Mouse (Mus musculus) mouse embryonic stem cell (cell line): ENCODE measurements around the gene Cadm1.

Experiments
- in situ Hi-C, 2 experiments: fragments of 300-500 bp; cut with MboI; formaldehyde crosslinking; loops; 1 replicate in 1 of 2; 3 replicates in 1 of 2; pipeline ENCODE4 v1.14.3; 2019 to 2020; ENCODE audit warnings: low sequenced_read_pairs in 2 of 2, low pct_unique_long_range_greater_than_20kb in 1 of 2, mixed read lengths in 1 of 2; ENCODE audit not compliant: unreplicated experiment in 1 of 2

Gene Cadm1

DNA sequence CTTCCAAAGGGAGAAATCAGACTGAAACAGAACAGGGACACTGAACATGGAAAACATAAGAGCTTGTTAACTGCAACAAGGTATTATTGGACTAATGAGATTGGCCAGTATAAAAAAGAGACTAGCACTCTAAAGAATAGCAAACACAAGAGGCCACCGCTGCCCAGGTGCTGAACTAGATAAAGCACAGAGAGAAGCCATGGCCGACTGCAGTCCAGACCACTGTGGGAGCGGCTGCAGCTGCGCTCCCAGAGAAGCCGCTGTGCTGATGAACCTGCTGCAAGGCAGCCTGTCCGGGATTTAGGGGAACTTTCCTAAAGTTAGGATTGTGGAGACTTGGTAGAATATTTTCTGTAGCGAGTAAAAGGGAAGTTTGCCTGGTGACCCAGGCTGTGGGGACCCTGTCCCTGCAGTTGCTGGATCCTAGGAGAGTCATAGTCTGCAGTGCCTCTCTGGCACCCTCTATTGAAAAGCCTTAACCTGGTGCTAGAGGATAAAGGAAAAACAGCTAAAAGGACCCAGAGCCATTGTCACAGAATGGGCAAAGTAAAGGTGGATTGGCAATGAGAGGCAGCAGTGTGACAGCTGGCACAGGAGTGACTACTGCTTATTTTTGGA is 57.7 kb downstream of the Cadm1 start:
- in situ Hi-C loops = no loop called here

DNA sequence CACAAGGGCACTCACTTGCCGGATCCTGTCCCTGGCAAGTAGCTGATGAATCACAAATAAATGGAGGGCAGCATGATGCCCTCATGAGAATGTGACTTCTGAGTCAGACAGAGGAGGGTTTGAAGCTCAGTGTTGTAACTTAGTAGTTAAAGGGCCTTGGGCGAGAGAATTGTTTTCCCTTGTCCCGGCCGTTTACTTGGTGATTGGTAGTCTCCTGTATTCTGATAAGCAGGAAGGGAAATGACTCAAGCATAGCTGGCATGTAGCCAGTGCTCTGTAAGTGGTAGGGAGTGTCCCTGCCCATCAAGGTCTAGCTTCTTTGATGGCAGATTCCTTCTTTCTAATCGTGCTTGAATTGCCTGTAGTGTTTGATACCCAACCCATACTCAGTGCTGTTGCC is 59.9 kb downstream of the Cadm1 start:
- in situ Hi-C loops = no loop called here

DNA sequence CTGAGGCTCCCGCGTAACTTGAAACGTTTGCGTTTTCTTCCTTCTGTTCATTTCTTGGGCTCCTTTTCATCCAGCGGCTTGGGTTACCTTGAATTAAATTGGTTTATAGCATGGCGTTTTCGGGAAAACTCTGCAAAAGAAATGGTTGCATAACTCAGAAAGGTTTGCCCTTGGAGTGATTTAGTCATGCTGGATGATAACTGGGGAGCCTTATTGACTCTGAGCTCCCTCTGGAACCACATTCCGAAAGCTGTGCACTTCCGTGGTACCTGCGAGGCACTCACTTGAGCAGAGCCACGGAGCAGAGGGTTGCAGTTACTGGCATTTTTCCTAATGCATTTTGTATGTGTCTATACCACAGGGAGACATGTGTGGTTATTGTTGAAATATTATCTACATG is 71.6 kb downstream of the Cadm1 start:
- in situ Hi-C loops = no loop called here

DNA sequence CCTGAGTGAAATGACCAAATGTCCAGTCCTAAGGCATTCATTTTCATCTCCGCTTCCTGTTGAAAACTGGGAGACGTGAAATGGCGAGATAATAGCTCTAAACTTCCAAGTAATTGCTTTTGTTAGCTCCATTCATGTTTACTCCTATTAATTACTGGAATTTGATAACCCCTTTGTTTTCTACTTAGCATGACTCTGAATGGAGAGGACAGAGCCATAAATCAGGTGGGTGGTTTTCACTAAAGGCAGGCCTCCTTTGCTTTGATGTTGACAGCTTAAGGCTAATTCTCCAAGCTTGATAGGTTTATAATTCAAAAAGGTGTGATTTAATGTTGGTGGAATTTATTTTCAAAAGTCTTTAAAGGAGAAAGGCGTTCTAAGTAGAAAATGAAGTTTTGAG is 74.0 kb downstream of the Cadm1 start:
- in situ Hi-C loops = no loop called here

DNA sequence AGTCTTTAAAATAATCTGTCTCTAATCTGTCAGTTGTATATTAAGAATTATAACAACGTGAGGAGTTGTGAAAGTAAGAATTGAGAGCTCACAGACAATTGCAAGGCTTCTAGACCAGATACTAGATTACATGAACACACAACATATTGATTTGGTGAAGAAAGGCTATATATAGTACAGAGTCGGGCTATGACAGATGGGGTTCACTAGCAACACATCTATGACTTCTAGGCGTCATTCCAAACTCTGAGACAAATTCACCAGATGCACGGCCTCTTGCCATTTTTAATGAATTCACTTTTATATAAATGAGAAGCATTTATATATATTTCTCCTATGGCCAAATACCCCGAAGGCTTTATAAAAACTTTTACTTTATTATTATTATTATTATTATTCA is 75.7 kb downstream of the Cadm1 start:
- in situ Hi-C loops = no loop called here

DNA sequence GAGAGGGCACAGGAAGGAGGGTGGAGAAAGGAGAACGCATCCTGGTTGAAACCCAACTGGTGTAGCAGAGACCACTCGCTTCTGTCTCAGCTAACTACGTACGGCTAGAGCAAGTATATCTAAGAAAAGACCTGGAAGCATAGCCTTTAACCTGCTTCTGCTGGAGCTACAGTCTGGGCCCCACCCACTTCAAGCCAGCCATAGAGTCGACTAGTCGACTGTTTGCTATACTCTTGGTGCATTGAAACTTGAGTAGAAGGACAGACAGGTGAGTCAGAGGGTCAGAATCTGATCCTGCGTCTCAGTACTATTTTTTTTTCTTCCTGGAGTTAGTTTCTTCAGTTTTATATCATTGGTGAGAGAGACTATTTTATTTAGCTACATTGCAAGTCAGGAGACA is 78.5 kb downstream of the Cadm1 start:
- in situ Hi-C loops = no loop called here

DNA sequence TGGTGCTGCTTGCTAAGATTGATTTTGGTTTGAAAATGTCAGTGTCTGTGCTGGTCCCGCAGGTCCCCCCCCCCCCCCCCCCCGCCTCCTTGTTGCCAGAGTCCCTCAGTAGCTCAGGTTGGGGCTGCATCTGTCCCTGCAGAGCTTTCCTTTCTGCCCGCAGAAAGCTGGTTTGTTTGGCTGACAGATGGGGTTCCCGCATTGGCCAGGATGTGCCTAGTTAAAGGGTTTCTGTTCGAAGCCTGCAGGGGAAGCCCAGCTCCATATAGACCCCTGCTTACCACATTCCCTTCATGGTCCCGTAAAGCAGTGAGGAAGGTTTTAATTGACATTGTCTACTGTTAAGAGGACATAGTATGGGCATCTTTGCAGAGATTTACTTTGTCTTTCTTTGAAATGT is 78.9 kb downstream of the Cadm1 start:
- in situ Hi-C loops = no loop called here

DNA sequence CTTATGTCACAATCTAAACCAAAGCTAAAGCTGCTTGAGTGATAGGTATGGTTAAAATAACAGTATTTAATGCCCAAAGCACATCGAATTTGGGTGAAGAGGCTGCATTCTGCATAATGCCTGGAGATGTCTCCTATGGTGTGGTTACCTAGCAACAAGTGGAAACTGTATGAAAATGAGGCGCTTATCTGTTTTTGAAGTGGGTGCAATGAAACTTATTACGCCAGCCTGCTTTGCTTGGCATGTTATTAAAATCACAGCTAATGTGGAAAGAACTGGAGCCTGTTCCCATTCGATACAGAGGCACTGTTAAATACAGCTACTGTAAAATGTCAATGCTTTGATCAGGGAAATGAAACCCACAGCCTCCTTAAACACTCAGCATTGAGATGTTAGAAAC is 79.5 kb downstream of the Cadm1 start:
- in situ Hi-C loops = no loop called here

DNA sequence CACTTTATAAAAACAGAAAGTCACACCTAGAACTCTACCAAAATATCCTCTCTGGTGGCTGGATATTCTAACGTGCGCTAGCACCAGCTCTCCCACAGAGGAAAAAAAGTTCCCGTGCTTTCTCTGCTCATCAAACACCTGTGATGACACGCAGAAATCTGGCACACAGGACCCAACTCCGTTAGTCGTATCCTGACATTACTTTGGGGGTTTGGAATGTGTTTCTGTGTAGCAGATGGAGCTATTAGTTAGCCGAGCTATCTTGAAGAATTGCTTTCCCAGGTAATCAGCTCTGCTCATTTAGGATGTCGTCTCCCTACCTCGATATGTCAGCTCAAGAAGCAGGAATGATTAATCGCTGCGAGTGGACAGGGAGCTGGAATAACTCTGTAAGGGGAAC is 80.3 kb downstream of the Cadm1 start:
- in situ Hi-C loops = no loop called here

DNA sequence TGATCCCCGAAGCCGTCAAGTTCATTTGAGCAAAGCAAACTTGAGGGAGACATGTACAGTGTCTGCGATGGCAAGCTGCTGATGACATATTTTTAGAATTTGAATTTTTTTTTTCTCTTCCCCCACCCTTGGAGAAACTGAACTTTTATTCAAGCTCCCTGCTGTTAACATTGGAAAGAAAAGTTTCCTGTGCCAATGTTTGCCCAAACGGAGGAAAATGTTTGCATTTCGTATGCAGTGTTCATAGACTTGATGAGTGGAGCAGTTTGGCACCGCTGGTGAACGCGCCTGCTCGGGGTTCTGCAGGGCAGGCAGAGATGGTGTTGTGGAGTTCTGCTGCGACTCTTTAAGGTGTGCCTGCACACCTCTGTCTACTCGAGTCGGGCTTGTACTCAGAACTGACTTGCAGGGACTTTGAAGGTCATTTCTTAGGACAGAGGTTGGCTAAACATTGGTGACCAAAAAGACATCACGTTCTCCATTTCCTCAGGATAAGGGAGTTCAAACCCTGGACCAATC is 83.0 kb downstream of the Cadm1 start:
- in situ Hi-C loops = no loop called here

DNA sequence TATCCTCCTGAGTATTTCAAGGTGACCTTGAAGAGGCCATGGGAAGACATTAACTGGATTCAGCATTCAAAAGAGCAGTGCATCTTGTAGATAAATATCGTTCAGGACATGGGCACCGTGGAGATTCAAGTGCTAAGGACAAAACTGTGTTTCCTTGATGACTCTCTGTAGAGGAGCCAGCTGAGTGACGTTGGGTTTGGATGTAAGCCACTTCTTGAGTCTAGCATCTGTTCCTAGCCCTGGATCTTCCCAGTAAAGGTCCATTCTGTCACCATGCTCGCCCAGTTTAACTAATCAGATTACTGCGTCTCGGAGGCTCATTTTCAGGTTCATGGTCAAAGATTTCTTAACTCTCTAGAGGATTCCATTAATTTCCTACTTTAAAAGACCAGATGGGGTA is 85.1 kb downstream of the Cadm1 start:
- in situ Hi-C loops = no loop called here

DNA sequence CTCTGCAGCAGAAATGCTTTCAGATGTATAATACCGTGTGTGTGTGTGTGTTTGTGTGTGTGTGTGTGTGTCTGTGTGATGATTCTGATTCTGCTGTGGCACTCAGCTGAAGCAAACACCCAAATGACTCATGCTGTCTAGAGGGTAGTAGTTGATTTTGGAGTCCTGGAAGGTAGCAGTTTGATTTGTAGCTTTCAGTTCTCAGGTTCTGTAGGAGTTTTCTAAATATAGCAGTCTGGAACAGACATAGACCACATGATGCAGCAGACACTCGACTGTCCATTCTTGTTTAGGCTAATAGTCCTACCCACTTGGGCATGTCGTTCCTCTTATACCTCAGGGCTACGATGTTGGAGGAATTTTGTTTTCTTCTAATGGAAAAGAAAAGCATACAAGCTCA is 86.4 kb downstream of the Cadm1 start:
- in situ Hi-C loops = no loop called here

DNA sequence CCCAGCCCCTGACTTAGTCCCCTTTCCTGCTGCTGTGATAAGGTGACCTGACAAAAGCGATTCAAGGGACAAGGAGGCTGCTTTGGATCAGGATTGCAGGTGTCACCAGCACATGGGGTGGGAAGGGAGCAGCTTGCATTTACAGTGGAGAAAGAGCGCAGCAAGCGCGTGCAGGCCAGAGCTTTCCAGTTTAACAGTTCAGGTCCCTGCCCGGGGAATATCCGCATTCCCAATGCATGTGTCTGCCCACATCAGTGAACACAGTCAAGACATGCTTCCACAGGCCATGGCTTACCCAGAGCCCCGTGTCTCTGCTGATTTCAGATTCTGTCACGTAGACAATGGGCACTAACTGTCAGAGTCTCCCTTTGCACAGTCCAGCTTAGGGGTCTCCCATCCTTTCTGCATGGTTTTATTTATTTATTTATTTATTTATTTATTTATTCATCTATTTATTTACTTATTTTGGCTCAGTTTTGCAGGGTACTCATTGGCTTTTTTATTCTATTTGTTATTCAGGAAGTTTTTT is 89.6 kb downstream of the Cadm1 start:
- in situ Hi-C loops = no loop called here

DNA sequence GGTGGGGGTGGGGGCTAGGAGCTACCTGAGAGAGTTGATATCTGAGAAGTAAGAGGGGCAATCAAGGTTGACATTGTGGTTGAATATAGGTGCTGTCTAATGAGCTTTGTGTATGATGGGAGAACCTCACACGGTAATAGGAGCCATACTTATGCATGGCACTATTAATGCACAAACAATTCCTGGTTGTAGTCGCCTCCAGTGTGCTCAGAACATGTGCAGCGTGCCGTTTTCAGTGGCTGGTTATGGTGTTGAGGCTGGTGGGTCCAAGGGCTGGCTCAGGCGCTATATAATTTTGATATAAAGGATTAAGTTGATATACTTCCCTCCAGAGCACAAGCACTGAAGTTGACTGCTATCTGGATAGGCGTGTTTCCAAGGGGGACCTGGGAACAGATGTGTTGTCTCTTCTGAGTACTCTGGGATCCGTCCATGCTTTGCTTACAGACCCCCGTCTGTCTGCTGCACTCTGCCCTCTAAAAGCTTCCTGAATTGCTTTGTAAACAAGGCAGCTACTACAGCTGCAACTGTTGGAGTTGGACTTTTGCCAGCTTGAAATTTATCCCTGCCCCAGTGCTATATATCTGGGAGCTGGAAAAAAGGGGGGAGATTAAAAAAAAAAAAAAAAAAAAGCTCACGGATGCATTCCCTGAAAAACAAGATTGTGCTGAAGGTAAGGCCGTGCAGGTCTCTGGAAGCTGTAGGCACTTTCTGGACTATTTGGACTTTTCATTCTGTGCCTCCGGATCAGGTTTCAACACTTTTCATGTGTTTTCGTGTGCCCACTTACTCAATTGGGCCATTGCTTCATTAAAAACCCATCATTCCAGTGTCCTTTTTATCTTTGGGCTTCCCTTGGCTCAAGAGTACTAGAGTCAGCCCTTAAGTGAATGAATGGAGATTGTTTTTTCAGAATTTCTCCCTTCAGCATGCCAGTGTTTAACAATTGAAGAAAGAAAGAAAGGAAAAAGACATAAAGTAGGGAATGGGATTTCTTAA is 93.8 kb downstream of the Cadm1 start:
- in situ Hi-C loops = no loop called here

DNA sequence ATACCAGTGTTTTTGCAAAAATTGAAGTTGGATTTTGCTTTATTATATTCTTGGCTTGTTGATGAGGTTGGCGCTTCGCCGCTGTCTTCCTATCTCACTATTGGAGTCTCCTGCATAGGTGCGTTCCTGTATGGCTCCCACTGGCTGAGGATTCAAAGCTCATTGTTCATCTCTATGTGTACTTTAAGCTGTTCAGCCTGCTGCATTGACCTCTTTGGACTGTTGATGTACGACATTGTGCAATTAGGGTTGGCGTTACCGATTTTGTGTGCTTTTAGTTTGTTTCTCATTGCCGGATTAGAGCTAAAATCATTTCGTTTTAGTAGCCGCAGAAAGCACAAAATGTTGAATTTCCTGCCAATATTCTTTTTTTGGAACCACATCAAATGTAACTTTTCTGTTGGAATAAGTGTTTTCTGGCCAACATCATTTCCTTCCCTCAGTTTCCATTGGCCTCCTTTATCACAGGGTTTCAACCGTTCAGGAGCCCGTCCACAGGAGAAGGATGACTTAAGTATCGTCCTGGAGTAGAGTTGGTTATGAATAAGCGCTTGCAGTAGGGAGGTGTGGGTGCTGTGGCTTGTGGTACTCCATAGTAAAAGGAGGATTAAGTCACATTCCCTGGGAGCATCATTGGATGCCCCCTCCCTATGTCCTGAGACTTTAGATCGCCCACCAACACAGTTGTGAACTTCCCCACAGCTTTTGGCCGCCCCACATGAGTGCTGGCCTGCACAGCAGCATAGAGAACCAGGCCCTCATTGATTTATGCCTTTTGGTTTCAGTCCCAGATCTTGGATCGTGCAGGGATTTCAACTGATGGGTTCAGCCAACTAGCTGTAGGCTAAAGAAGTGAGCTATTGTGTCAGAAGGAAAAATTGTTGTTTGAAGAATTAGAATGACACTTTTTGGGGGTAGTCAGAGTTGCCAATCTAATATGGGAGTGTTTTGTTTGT is 94.9 kb downstream of the Cadm1 start:
- in situ Hi-C loops = no loop called here

DNA sequence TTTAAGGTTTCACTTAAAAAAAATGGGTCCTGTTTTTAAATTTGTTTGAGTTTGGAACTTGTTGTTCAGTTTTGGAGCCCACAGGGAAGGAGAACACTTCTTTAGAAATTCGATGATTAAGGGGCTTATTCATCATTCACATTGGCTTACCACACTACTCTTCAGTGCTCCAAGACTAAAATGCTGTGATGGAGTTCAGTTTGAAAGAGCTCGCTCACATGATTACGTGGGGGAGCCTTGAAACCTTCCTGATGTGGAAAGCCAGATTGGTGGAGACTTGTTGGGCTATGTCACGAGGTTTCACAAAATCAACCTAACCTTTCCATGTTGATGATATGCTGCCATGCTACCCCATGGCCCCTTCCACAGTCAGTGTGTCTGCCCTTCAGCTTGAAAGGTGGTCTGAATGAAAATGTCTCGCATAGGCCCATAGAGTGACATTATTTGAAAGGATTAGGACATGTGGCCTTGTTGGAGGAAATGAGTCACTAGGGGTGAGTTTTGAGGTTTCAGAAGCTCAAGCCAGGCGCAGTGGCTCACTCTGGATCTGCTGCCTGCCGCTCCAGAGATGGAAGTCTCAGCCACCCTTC is 95.7 kb downstream of the Cadm1 start:
- in situ Hi-C loops = no loop called here

DNA sequence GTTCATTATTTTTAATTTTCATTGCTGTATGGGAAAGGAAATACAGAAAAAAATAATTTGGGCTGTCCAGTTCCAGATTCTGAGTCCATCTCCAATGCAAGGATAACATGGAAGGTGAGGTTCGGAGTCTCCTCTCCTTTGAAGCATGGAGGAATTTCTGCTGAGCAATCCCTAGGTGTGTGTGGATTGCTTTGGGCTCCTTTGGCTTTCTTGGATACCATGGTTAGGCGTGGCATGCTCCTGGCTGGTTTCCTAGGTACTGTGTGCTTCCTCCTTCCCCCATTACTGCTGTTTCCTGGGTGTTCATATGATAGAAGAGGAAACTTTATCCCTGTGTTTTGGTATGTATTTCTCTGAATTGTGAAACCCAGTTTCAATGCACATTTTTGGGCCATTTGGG is 98.0 kb downstream of the Cadm1 start:
- in situ Hi-C loops = no loop called here

DNA sequence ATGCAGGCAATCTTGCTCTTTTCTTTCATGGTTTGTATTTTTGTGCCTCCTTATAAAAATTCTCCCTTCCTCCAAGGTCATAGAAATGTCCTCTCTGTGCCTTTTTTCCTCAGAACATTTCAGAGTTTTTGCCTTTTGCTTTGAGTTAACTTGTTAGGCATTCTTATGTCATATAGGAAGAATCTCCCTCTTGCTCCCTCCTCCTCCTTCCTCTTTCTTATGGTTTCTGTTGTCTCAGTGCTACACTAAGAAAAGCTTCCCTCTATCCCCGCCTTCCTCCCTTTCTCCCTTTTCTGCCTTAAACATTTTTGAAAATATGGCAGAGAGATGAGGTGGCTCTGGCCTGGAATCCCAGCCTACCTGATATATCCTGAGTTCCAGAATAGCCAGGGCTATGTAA is 98.6 kb downstream of the Cadm1 start:
- in situ Hi-C loops = no loop called here
